Mouse (Mus musculus): ENCODE data around the gene Msl1.

Gene Msl1

GRCm38 (mm10) chr11:98849196-98849894, 54.0 kb downstream of the Msl1 start:
- no peak for DNase-seq

GRCm38 (mm10) chr11:98850100-98851093, 55.1 kb downstream of the Msl1 start:
- DNase-seq, result no peak

- DNase-seq, result no peak
These were observed 58.8 kb downstream of the Msl1 start for GRCm38 (mm10) chr11:98854116-98854515.

- no peak for DNase-seq
These were observed 59.3 kb downstream of the Msl1 start for GRCm38 (mm10) chr11:98854659-98855058.

Measured in cerebellum, adult 8-10 months (tissue).